14 mouse cellular contexts compared by ENCODE assay signal in genomic region chr6:103352405-103353124, GRCm38 (mm10).
A peak's percentile ranks its signal among the peaks of the same experiment; 100 is the strongest.
DNase-seq lines count a peak whose midpoint lies in the region; ATAC-seq and TF ChIP-seq lines count a peak whose summit lies in the region.
"Had no signal": no experiment of that assay in that cellular context is flagged by ENCODE, and none has a peak within 500 bp of the region (broad histone marks: within the 10 kb centered on the region; RNA-seq: fewer than 3 reads in every experiment).

No protein-coding gene starts in this region.

- no peak overlapping the region for H3K27ac ChIP-seq in forebrain, embryonic 13.5 days
- no peak overlapping the region for H3K27ac ChIP-seq in forebrain, embryonic 12.5 days
- H3K27ac ChIP-seq in lung, postnatal 0 days (ENCODE audit: low read length), result no peak overlapping the region
- H3K27ac ChIP-seq in hindbrain, embryonic 13.5 days, result no peak overlapping the region
- H3K27ac ChIP-seq in neural tube, embryonic 12.5 days, result no peak overlapping the region
- H3K27ac ChIP-seq: kidney, embryonic 15.5 days; midbrain, embryonic 10.5 days had no signal

- peak; percentile 43; the same call in 1 of the 2 replicates for ATAC-seq in forebrain, embryonic 13.5 days
- no peak for ATAC-seq in forebrain, embryonic 12.5 days (ENCODE audit: low FRiP score)
- ATAC-seq in lung, postnatal 0 days, result no peak
- ATAC-seq in hindbrain, embryonic 13.5 days (ENCODE audit: low FRiP score), result peak; percentile 77
- ATAC-seq in neural tube, embryonic 12.5 days (ENCODE audit: low FRiP score, low read depth), result peak; percentile 37; the same call in 1 of the 2 replicates

- no peak for TF ChIP-seq EP300 in lung, postnatal 0 days (IDR thresholded peaks at IDR 0.05)

- intact Hi-C loops in gastrocnemius, postnatal 14 days (cut with DNase I; ENCODE audit: low total_unique reads), result no loop called here

- no peaks in the 10 kb centered on the region for H3K36me3 ChIP-seq in forebrain, embryonic 13.5 days (ENCODE audit: poor library complexity, severe bottlenecking)
- no peaks in the 10 kb centered on the region for H3K36me3 ChIP-seq in forebrain, embryonic 12.5 days (replicated peaks)
- H3K36me3 ChIP-seq in lung, postnatal 0 days (ENCODE audit: insufficient read depth, low read length), result no peaks in the 10 kb centered on the region
- no peaks in the 10 kb centered on the region for H3K36me3 ChIP-seq in hindbrain, embryonic 13.5 days
- H3K36me3 ChIP-seq in neural tube, embryonic 12.5 days, result no peaks in the 10 kb centered on the region
- H3K36me3 ChIP-seq: kidney, embryonic 15.5 days; midbrain, embryonic 10.5 days had no signal

- no peak for TF ChIP-seq CTCF in lung, postnatal 0 days (IDR thresholded peaks at IDR 0.05)

- peaks cover 15% of the 10 kb centered on the region; the same call in 1 of the 2 replicates for H3K4me1 ChIP-seq in forebrain, embryonic 13.5 days
- H3K4me1 ChIP-seq in forebrain, embryonic 12.5 days, result no peaks in the 10 kb centered on the region
- no peaks in the 10 kb centered on the region for H3K4me1 ChIP-seq in lung, postnatal 0 days (ENCODE audit: insufficient read depth, low read depth, low read length)
- peaks cover 10% of the 10 kb centered on the region for H3K4me1 ChIP-seq in hindbrain, embryonic 13.5 days (replicated peaks)
- H3K4me1 ChIP-seq in neural tube, embryonic 12.5 days, result no peaks in the 10 kb centered on the region
- H3K4me1 ChIP-seq: kidney, embryonic 15.5 days; midbrain, embryonic 10.5 days had no signal

- DNase-seq in lung, postnatal 0 days (ENCODE audit: low spot score), result peak; percentile 16
- no peak for DNase-seq in lung, postnatal 14 days
- no peak for DNase-seq in urinary bladder, postnatal 14 days (ENCODE audit: low spot score)
- DNase-seq in gastrocnemius, postnatal 14 days, result no peak
- DNase-seq: cerebellum, adult 18-20 months; embryo, embryonic 11 days; heart, postnatal 36 days; lung, adult 2 months had no signal

- no peak overlapping the region for H3K4me3 ChIP-seq in forebrain, embryonic 13.5 days
- H3K4me3 ChIP-seq in forebrain, embryonic 12.5 days (replicated peaks), result no peak overlapping the region
- H3K4me3 ChIP-seq in lung, postnatal 0 days (ENCODE audit: low read depth, low read length), result no peak overlapping the region
- H3K4me3 ChIP-seq in hindbrain, embryonic 13.5 days, result no peak overlapping the region
- no peak overlapping the region for H3K4me3 ChIP-seq in neural tube, embryonic 12.5 days
- H3K4me3 ChIP-seq: kidney, embryonic 15.5 days; midbrain, embryonic 10.5 days had no signal

- no peaks in the 10 kb centered on the region for H3K9me3 ChIP-seq in forebrain, embryonic 13.5 days (replicated peaks)
- no peaks in the 10 kb centered on the region for H3K9me3 ChIP-seq in forebrain, embryonic 12.5 days
- no peaks in the 10 kb centered on the region for H3K9me3 ChIP-seq in lung, postnatal 0 days (ENCODE audit: low read length)
- H3K9me3 ChIP-seq in hindbrain, embryonic 13.5 days, result no peaks in the 10 kb centered on the region
- no peaks in the 10 kb centered on the region for H3K9me3 ChIP-seq in neural tube, embryonic 12.5 days
- H3K9me3 ChIP-seq: kidney, embryonic 15.5 days; midbrain, embryonic 10.5 days had no signal

- no peak overlapping the region for H3K9ac ChIP-seq in forebrain, embryonic 13.5 days
- H3K9ac ChIP-seq in forebrain, embryonic 12.5 days, result no peak overlapping the region
- H3K9ac ChIP-seq in lung, postnatal 0 days (replicated peaks; ENCODE audit: low read depth), result no peak overlapping the region
- H3K9ac ChIP-seq in hindbrain, embryonic 13.5 days, result no peak overlapping the region
- no peak overlapping the region for H3K9ac ChIP-seq in neural tube, embryonic 12.5 days
- H3K9ac ChIP-seq: kidney, embryonic 15.5 days had no signal

- no peak overlapping the region for H3K4me2 ChIP-seq in forebrain, embryonic 13.5 days
- no peak overlapping the region for H3K4me2 ChIP-seq in forebrain, embryonic 12.5 days
- H3K4me2 ChIP-seq in lung, postnatal 0 days (replicated peaks; ENCODE audit: low read depth, low read length), result no peak overlapping the region
- no peak overlapping the region for H3K4me2 ChIP-seq in hindbrain, embryonic 13.5 days
- no peak overlapping the region for H3K4me2 ChIP-seq in neural tube, embryonic 12.5 days (replicated peaks)
- H3K4me2 ChIP-seq: kidney, embryonic 15.5 days had no signal

- no peaks in the 10 kb centered on the region for H3K27me3 ChIP-seq in forebrain, embryonic 13.5 days
- no peaks in the 10 kb centered on the region for H3K27me3 ChIP-seq in forebrain, embryonic 12.5 days
- H3K27me3 ChIP-seq in lung, postnatal 0 days (replicated peaks; ENCODE audit: insufficient read depth, low read length), result no peaks in the 10 kb centered on the region
- H3K27me3 ChIP-seq in hindbrain, embryonic 13.5 days, result no peaks in the 10 kb centered on the region
- H3K27me3 ChIP-seq in neural tube, embryonic 12.5 days (replicated peaks), result no peaks in the 10 kb centered on the region
- H3K27me3 ChIP-seq: kidney, embryonic 15.5 days had no signal

- 61% methylated on average over 3 of the region's 3 CpGs for WGBS in forebrain, embryonic 13.5 days
- WGBS in forebrain, embryonic 12.5 days, result 71% methylated on average over 3 of the region's 3 CpGs
- 68% methylated on average over 3 of the region's 3 CpGs for WGBS in lung, postnatal 0 days
- WGBS in hindbrain, embryonic 13.5 days, result 44% methylated on average over 3 of the region's 3 CpGs
- WGBS in neural tube, embryonic 12.5 days, result 62% methylated on average over 3 of the region's 3 CpGs

Comparison
In these comparisons a context has a peak if more than half of its experiments do, and no peak if none do; other contexts are left out.
1. ATAC-seq: peak in forebrain, embryonic 13.5 days (single experiment), hindbrain, embryonic 13.5 days (single experiment) and neural tube, embryonic 12.5 days (single experiment); none in forebrain, embryonic 12.5 days (single experiment) and lung, postnatal 0 days (single experiment).